Mouse (Mus musculus) retina, postnatal 7 days (tissue): ENCODE measurements around the gene Snx15.
"Not testable (repeated sequence)": the region's sequence is repeated elsewhere in the genome, so short reads cannot be mapped to it uniquely, and the experiment has no call there.

ENCODE experiments used
- DNase-seq: peaks from one replicate; pipeline ENCODE4 v3.0.0-alpha.2; 2012; ENCODE audit warnings: low read depth, low spot score

Gene Snx15

GRCm38 (mm10) chr19:6127760-6128341 is at the start of gene Snx15:
Snx15 (minus strand) TSS chr19:6128304.
- DNase-seq: peak; percentile 91

GRCm38 (mm10) chr19:6174771-6175170 is 46.7 kb upstream of the Snx15 start:
- DNase-seq: no peak

GRCm38 (mm10) chr19:6171215-6171614 is 43.1 kb upstream of the Snx15 start:
- no peak for DNase-seq

- no peak for DNase-seq
Measured at GRCm38 (mm10) chr19:6166750-6167149, 38.6 kb upstream of the Snx15 start.

GRCm38 (mm10) chr19:6163872-6164547 is 35.9 kb upstream of the Snx15 start:
- DNase-seq: no peak

GRCm38 (mm10) chr19:6157220-6157619 is 29.1 kb upstream of the Snx15 start:
- no peak for DNase-seq

GRCm38 (mm10) chr19:6156372-6156771 is 28.3 kb upstream of the Snx15 start:
- no peak for DNase-seq

- DNase-seq: no peak
Measured at GRCm38 (mm10) chr19:6155174-6155573, 27.1 kb upstream of the Snx15 start.

- no peak for DNase-seq
Measured at GRCm38 (mm10) chr19:6144842-6145241, 16.7 kb upstream of the Snx15 start.

GRCm38 (mm10) chr19:6141394-6141749 is 13.3 kb upstream of the Snx15 start, which contains the start of gene Arl2:
Arl2 (minus strand) TSS chr19:6141548.
- DNase-seq: peak; percentile 82

GRCm38 (mm10) chr19:6140678-6141393 is 12.7 kb upstream of the Snx15 start, which contains the start of gene Batf2:
Batf2 (plus strand) TSS chr19:6140983.
- peak; percentile 91 for DNase-seq

GRCm38 (mm10) chr19:6140374-6140677 is 12.2 kb upstream of the Snx15 start:
- DNase-seq: no peak

- DNase-seq: no peak
Measured at GRCm38 (mm10) chr19:6139701-6140100, 11.6 kb upstream of the Snx15 start.

- no peak for DNase-seq
Measured at GRCm38 (mm10) chr19:6136397-6136796, 8.3 kb upstream of the Snx15 start.

- DNase-seq: not testable (repeated sequence)
Measured at GRCm38 (mm10) chr19:6133197-6133596, 5.1 kb upstream of the Snx15 start.

- DNase-seq: no peak
Measured at GRCm38 (mm10) chr19:6132171-6132827, 4.2 kb upstream of the Snx15 start.

- not testable (repeated sequence) for DNase-seq
Measured at GRCm38 (mm10) chr19:6130414-6131128, 2.5 kb upstream of the Snx15 start.

- no peak for DNase-seq
Measured at GRCm38 (mm10) chr19:6126789-6127580, 1.1 kb downstream of the Snx15 start.

- DNase-seq: peak; percentile 47
Measured at GRCm38 (mm10) chr19:6126289-6126688, 1.8 kb downstream of the Snx15 start.

- DNase-seq: no peak
Measured at GRCm38 (mm10) chr19:6124898-6125297, 3.2 kb downstream of the Snx15 start.

- DNase-seq: no peak
Measured at GRCm38 (mm10) chr19:6123330-6123729, 4.8 kb downstream of the Snx15 start.
